Mouse (Mus musculus) kidney, adult 2 months (tissue): Measurements from ENCODE around the gene Gsap.

ENCODE experiments used
- CTCF ChIP-seq: fragments of 200-500 bp; conservative IDR thresholded peaks from 2 replicates; pipeline ENCODE4 v1.5.1; 2011; ENCODE audit warnings: low read depth, mild to moderate bottlenecking, control low read depth, low read length, moderate library complexity, mixed read lengths; ENCODE audit not compliant: insufficient read depth, insufficient read length
- POLR2A ChIP-seq: fragments of 200-500 bp; IDR thresholded peaks from one replicate; pipeline ENCODE4 v1.6.1; 2011; ENCODE audit warnings: low read depth, low read length, control low read depth

GRCm38 (mm10) chr5:21153672-21154071, 32.4 kb upstream of the Gsap start:
- TF ChIP-seq POLR2A (no peak), CTCF (peak; percentile 49)
